Mouse (Mus musculus): ENCODE measurements around the gene Olfr593.
"Not testable (repeated sequence)": the region's sequence is repeated elsewhere in the genome, so short reads cannot be mapped to it uniquely, and the experiment has no call there.

The Olfr593 gene

GRCm38 (mm10) chr7:103211562-103211961 is at the start of gene Olfr593:
Gene Olfr593, plus strand, starts transcription at chr7:103211862.
- no peak for DNase-seq

- DNase-seq: no peak
Measured at GRCm38 (mm10) chr7:103169697-103170096, 42.0 kb upstream of the Olfr593 start.

- DNase-seq: no peak
Measured at GRCm38 (mm10) chr7:103178240-103178639, 33.4 kb upstream of the Olfr593 start, which contains the start of gene Olfr591. Gene Olfr591, minus strand, starts transcription at chr7:103178340.

- not testable (repeated sequence) for DNase-seq
Measured at GRCm38 (mm10) chr7:103184503-103184902, 27.2 kb upstream of the Olfr593 start, which contains the start of gene Olfr592. Gene Olfr592, plus strand, starts transcription at chr7:103184803.

DNA sequence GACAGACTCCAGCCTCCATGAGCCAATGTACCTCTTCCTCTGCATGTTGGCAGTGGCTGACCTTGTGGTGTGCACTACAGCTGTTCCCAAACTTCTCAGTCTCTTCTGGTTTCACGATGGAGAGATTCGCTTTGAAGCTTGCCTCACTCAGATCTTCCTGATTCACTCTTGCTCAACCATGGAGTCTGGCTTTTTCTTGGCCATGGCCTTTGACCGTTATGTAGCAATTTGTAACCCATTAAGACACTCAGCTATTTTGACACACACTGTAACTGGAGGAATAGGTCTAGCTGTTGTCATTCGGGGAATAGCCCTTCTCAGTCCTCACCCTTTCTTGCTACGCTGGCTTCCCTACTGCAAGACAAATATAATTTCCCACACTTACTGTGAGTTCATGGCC is 388 bp downstream of the Olfr593 start:
- DNase-seq: not testable (repeated sequence)

DNA sequence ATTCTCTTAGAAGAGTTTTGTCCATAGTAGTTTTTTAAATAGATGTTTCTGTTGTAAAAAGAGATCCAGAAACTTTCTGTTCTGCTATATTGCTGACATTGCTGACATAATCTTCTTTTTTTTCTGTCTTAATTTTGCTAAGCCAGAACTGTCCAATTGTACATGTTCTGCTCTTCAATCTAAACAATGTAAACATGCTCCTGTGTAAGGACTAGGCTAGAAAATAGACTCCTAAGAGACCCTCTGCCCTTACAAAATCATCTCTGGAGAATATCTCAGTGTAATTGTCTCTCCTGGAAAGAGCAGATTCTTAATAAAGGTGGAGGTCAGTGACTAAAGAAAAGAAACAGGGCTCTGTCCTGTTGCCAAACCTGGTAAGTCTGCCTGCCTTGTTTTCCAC is 5.0 kb downstream of the Olfr593 start, which contains the start of gene Olfr594:
Gene Olfr594 (plus strand): TSS at position 301 of the 400 bp plus-strand sequence.
- DNase-seq: no peak

DNA sequence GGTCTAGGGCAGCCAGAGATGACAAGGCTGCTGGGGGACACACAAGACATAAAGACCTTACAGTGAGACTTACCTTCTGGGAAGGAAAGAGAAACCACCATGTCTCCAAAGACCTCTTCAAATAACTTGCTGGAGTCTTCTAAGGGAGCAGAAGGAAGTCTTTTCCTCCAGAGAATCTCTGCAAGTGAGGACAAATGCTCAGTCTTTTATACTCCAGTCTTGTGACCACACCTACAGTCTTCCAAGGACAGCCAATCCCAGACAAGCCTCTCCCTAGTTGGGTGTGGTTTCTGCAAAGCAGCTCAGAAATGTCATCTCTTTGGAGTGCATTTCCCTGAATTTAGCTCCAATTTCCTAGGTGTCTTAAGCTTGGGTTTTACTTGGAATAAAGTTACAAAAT is 40.7 kb downstream of the Olfr593 start, which contains the start of gene Usp17ld:
Gene Usp17ld (minus strand): TSS at position 101 of the 400 bp plus-strand sequence.
- not testable (repeated sequence) for DNase-seq

Data from lung, adult 18-20 months (tissue).